Mouse (Mus musculus) layer of hippocampus, adult 9-11 months (tissue): ENCODE measurements at regions not wholly inside any gene's neighbourhood (a gene's known extent, or its start where the extent isn't known, plus 50 kb on each side); places are given as distances from the start of the nearest gene placed in this dataset.

Experiments
- DNase-seq: peaks from one replicate; pipeline ENCODE4 v3.0.0; 2022

DNA sequence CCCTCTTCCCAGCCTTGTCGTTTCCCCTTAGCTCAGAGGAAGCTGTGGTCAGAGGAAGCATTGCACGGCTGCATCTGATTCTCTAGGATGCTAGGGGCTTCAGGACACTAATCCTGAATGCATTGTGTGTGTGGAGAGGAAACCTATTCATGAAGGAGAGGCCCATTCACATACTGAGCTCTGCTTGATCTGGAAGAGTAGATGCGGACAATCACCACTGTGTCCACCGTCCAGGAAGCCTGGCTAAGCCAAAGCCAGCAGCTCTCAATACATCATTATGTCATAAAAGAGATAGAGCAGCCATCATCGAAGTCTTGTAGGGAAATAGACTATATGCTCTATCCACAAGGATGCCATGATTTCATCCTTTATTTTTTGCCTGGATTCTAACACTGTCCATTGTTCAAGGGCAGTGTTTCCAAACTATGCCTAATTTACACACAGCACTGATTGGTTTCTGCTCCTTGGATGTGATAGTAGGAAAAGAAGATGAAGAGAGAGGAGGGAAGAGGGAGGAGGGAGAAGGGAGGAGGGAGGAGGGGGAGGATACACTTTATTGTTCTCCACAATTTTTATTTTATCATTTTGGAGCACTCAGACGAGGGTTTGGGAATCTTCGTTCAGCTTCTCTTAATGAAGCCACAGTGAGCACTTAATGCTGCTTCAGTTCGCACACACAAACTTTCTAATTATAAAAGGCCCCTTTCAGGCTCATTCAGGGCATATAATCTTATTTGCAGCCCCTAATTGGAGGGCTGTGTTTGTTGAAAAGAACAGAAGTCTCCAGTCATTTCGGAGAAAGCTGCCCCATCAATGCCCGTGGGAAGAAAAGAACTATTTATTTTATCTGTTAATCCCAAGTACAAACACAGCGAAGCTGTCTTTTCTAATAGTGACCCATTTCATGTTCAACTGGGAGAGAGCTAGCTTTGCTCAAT lies 195.0 kb downstream of the Pdgfra start:
- peak; percentile 5 for DNase-seq

GRCm38 (mm10) chr5:75347774-75348116 lies 195.7 kb downstream of the Pdgfra start:
- no peak for DNase-seq

- DNase-seq: no peak
Observed at GRCm38 (mm10) chr5:75355266-75355665, 203.2 kb downstream of the Pdgfra start.

DNA sequence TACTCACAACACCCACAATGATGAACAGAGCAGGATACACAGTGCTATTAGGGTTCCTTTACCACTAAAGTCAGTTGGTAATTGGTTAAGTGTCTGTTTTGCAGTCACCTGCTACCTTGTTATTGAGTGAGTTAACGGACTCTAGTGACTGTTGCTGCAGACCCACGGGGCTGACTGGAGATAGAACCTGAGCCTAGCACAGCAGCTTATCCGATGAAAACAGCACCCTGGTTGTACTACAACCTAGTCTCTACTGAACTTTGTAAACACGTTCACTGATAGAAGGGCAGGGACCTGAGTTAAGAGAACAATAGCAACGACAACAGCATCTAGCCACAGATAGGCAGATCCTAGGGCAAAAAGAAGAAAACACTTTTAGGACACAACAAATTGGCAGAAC lies 206.8 kb downstream of the Pdgfra start:
- DNase-seq: no peak

DNA sequence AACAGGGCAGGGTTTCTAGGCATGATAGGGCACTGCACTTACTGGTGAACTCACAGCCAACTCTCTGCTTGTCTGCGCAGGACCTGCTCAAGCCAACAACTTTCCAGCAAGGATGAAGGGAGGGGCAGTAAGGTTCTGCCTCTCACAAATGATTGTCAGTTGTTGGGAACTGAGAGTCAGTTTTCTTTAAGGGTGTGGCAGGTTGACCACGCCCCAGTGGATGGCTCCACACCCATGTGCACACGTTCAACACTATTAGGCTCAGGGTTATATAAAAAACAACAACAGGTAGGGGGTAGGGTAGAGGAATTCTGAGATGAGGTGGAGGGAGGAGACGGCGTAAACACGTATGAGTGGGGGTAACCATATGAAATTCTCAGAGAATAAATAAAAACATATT lies 210.9 kb upstream of the Kit start:
- DNase-seq: no peak

DNA sequence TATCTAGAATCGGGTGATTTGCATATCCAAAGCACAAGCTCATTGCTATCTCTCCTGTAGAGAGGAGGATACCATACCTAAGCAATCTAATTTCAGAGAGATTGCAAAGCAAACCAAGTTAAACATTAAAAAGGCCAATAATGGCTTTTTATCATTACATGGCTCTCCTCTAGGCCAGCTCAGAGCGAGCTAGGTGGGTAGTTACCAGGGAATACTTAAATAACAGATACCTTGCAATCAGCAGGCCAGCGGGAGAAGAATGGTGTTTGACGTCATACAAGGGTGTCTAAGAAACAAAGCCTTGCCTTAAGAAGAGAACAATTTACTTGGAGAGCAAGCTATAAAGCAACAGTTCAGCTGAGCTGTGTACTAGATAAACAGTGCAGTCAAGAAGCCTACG lies 207.4 kb upstream of the Kit start:
- no peak for DNase-seq

DNA sequence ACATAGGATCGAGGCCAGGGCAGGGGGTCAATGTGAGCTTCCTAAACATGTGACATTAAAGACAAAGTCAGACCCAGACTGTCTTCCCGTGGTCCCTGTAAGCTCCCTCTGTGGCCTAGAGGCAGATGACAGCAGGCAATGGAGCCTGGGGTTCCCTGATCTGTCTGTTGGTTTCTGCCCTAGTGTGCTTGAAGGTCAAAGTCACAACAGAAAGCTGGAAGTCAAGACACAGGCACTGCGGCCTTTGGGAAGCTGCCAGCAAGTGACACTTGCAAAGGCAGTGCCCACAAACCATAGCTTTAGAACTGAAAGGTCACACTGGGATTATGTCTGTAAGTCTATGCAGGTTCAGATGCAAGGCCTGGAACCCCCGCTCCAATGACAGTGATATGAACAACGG lies 206.0 kb upstream of the Kit start:
- no peak for DNase-seq

DNA sequence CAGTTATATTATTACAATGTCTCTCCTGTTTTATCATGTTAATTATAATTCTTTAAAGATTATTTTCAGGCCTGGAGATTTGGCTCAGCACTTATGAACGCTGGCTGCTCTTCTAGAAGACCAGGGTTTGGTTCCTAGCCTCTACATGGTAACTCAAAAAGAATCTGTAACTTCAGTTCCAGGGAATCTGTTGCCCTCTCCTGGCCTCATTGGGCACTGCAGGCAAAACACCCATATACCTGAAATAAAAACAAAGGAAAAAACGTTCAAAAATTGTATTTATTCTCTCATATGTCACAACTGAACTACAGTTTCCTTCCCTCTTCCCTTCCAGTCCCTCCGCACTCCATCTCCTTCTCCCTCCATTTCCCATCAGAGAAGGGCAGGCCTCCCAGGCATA lies 201.9 kb upstream of the Kit start:
- DNase-seq: no peak

DNA sequence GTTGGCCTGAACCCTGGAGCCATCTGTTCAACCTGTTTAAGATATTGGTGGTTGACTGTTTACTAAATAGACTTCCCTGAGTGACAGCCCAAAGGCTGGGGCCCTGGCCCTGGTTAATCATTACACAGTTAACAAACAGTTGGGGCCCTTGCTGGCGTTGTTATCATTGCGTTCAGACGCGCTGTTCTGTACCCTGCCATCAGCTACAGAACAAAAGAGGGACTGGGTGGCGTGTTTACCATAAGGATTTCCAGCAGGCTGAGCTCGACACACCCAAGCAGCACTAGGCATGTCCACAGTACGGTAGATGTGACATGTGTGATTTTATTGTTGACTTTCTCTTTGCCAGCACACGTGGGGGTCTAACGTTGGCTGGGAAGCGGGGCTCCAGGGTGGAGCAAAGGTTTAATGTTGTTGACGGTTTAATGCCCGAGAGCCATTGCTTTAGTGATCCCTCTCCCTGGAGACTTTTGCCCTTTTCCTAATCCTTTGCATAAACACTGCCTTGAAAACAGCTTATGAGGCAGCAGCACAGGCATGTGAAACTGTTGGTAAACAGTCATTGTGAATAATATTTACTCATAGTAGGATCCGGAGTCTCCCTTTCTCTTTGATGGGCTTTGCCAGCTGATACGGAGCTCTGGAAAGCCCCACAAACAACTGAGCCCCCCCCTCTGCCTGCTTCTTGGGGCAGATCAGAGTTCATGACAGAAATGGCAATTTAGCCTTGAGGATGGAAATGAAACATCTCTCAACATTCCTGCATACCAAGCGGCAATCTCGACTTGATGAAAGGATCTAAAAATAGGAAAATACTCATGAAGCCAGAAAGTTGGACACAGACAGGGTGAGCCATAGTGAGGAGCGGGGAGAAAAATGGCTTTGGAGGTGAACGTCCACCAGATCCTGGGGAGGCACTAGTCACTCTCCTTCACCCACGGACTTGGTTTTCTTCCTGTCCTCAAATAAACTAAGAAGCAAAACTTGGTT lies 197.1 kb upstream of the Kit start:
- DNase-seq: no peak

DNA sequence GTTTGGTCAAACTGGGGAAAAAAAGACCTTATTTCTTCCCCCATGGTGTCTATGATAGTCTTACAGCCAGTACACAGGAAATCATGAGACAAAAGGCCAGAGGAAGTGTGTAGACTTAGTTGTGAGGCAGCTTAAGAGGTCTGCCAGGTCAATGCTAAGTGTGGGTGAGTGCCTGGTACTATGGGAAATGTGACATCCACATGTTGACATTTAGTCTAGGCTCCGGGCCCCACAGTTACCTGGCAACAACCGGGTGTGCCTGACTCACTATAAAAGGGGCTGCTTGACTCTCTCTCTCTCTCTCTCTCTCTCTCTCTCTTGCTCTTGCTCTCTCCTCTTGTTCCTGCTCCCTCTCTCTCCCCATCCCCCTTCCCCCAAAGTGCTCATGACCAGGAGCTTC lies 196.1 kb upstream of the Kit start:
- DNase-seq: no peak

- DNase-seq: no peak
Observed at GRCm38 (mm10) chr5:75380340-75380739, 194.4 kb upstream of the Kit start.

DNA sequence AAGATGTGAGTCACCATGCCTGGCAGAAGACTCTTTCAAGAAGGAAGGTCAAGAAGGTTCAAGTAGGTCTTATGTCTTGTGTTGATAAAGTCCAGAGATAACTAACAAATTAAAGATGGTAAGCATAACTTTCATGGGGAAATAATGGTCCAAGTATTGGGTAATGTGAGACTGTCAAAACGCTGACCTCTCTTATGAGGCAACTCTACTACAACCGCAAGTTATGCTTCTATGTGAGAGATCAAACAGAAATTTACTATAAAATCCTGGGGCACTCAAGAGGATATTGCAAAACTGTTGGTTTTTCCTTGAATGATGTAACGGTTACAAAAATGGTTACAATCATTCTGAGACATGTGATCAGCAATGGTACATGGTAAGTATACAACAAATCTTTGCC lies 192.6 kb upstream of the Kit start:
- DNase-seq: no peak

DNA sequence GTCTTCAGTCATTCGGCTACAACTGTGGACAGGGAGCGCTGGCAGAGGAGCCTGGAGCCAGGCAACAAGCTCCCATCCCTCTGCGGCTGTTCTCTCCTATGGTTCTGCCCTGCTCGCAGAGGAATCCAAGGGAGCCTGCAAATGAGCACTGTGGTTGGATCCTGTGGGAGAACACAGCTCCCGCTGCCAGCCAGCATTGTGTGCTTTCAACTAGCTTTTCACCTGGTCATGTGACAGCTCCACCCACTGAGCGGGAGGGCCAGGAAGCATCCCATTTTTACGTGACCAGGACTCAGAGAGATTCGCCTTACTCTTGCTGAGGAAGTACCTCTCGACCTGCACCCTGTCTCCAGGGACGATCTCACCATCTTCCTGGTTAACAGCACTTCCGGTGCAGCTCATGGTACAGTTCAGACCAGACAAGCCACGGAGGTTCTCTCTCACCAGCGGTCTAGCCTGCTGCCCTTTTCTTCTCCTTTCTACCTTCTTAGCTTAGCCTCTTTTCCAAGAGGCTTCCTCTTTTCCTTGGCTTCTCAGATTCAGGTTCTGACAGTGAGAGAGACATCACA lies 186.7 kb upstream of the Kit start:
- DNase-seq: peak; percentile 45

GRCm38 (mm10) chr5:75388699-75389260 lies 185.9 kb upstream of the Kit start:
- DNase-seq: no peak

GRCm38 (mm10) chr5:75389433-75389971 lies 185.2 kb upstream of the Kit start:
- peak; percentile 45 for DNase-seq

- DNase-seq: no peak
Observed at GRCm38 (mm10) chr5:75398820-75399219, 175.9 kb upstream of the Kit start.

DNA sequence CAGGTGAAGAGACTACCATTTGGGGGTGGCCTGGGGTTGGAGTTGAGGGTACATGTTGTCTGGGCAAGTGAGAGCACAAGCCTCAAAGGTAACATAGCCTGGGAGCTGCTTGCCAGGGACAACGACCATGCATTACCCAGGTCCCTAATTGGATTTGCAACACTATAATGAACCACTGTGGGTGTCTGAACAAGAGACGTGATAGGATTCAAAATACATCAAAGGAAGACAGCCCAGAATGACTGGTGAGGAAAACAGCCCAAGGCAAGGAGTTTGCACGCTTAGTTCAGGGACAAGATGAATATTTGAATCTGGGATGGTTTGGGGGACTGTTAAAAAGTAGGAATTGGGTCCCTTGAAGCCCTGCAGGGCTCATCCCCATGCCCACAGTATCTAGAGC lies 173.0 kb upstream of the Kit start:
- no peak for DNase-seq

GRCm38 (mm10) chr5:75402631-75403030 lies 172.1 kb upstream of the Kit start:
- DNase-seq: no peak

GRCm38 (mm10) chr5:75403531-75403930 lies 171.2 kb upstream of the Kit start:
- no peak for DNase-seq

DNA sequence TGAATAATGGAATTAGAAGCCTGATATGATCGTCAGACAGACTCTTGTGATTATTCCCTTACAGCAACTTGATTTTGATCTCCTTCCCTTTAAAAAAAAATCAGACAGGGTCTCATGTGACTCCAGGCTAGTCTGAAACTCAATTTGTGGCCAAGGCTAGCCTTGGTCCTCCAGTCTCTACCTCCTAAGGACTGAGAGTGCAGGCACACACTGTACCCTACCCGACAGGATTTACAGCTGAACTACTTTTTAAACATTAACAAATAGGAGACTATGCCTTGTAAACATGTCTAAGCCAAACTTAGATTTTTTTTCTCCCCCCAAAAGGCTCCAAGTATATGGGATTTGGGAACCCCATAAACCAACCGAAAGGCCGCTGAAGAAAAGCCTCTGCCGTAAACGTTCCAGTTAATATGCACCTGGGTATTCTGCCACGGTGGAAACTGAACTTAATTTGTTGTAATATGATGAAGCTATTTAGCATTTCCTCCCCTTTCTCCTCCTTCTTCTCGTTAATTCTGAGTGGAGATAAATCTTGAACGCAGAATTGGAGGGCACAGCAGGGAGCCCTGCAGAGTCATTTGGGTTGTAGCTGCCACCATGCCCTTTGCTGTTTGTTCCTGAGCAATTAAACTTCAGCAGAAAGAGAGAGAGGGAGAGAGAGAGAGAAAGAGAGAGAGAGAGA lies 170.0 kb upstream of the Kit start:
- no peak for DNase-seq

GRCm38 (mm10) chr5:75405496-75405895 lies 169.2 kb upstream of the Kit start:
- DNase-seq: no peak

DNA sequence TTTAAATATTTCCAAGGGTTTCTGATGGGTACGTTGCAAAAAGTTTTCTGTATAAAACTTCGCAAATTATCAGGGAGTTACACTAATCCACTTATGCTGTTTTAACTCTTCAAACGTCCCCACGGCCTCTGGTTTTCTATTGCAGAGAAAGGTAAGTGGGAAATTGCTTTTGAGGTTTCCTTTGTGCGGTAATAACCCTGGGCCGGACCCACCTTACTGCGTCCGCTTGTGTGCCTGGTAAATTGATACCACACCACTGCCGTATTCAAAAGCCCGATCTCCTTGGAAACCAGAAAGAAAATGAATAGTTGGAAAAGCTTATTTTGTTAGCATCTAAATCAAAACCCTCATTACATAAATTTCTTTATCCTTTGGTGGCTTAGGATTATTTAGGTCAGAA lies 167.0 kb upstream of the Kit start:
- DNase-seq: no peak
